ENCODE assay signal across 8 mouse cellular contexts in genomic region chr10:77590812-77591211, GRCm38 (mm10). TPM values are rescaled to one million over a fixed set of nuclear protein-coding genes. Genes with fewer than 3 reads are reported as not detected.
DNase-seq lines count a peak whose midpoint lies in the region; ATAC-seq and TF ChIP-seq lines count a peak whose summit lies in the region.

No protein-coding gene starts in this region.

- ATAC-seq in forebrain, embryonic 13.5 days = peak; percentile 63; the same call in 1 of the 2 replicates
- peak; percentile 45; the same call in 1 of the 2 replicates for ATAC-seq in lung, embryonic 15.5 days (ENCODE audit: borderline replicate concordance, extremely low read depth, low FRiP score, low TSS enrichment)

- H3K36me3 ChIP-seq in forebrain, embryonic 13.5 days (ENCODE audit: poor library complexity, severe bottlenecking) = peaks cover 79% of the 10 kb centered on the region
- peaks cover 58% of the 10 kb centered on the region for H3K36me3 ChIP-seq in lung, embryonic 15.5 days
- H3K36me3 ChIP-seq in small intestine, adult 2 months (ENCODE audit: control insufficient read depth, insufficient read depth, low read length) = peaks cover 77% of the 10 kb centered on the region

- H3K4me3 ChIP-seq in forebrain, embryonic 13.5 days = no peak overlapping the region
- H3K4me3 ChIP-seq in lung, embryonic 15.5 days = no peak overlapping the region
- no peak overlapping the region for H3K4me3 ChIP-seq in small intestine, adult 2 months (ENCODE audit: low read depth, low read length)

- TF ChIP-seq POLR2A in small intestine, adult 2 months (IDR thresholded peaks at IDR 0.05; ENCODE audit: low read depth, low read length) = no peak

- no peaks in the 10 kb centered on the region for H3K9me3 ChIP-seq in forebrain, embryonic 13.5 days (replicated peaks)
- no peaks in the 10 kb centered on the region for H3K9me3 ChIP-seq in lung, embryonic 15.5 days

- H3K27ac ChIP-seq in forebrain, embryonic 13.5 days = no peak overlapping the region
- H3K27ac ChIP-seq in lung, embryonic 15.5 days = no peak overlapping the region
- no peak overlapping the region for H3K27ac ChIP-seq in small intestine, adult 2 months (ENCODE audit: insufficient read depth, low read depth, low read length)

- DNase-seq in urinary bladder, postnatal 36 days (ENCODE audit: low spot score in 2 of 2) = peak; percentile 39 to 63
- no peak for DNase-seq in urinary bladder, adult 2 months (ENCODE audit: low spot score)
- peak; percentile 55 for DNase-seq in cerebellum, adult 11 months
- peak; percentile 71 for DNase-seq in kidney, adult 18-20 months
- DNase-seq in layer of hippocampus, postnatal 25 days (ENCODE audit: extremely low spot score in 1 of 2, low spot score in 1 of 2) = no peak

- no peaks in the 10 kb centered on the region for H3K4me1 ChIP-seq in forebrain, embryonic 13.5 days
- H3K4me1 ChIP-seq in lung, embryonic 15.5 days = 0 out of 2 replicates have a peak, but pooled peaks cover 11% of the 10 kb centered on the region
- peaks cover 38% of the 10 kb centered on the region for H3K4me1 ChIP-seq in small intestine, adult 2 months (ENCODE audit: control insufficient read depth, insufficient read depth, insufficient read length, low read length)

- no peak overlapping the region for H3K4me2 ChIP-seq in forebrain, embryonic 13.5 days
- no peak overlapping the region for H3K4me2 ChIP-seq in lung, embryonic 15.5 days

- peak; percentile 77 for TF ChIP-seq CTCF in small intestine, adult 2 months (IDR thresholded peaks at IDR 0.05; ENCODE audit: extremely low read depth, insufficient read length, insufficient replicate concordance, low read depth, low read length)

- H3K9ac ChIP-seq in forebrain, embryonic 13.5 days = no peak overlapping the region
- H3K9ac ChIP-seq in lung, embryonic 15.5 days = no peak overlapping the region

- 30% methylated on average over 6 of the region's 6 CpGs for WGBS in forebrain, embryonic 13.5 days
- WGBS in lung, embryonic 15.5 days = 46% methylated on average over 6 of the region's 6 CpGs
- WGBS in small intestine, adult 2 months = 35% methylated on average over 6 of the region's 6 CpGs

- H3K27me3 ChIP-seq in forebrain, embryonic 13.5 days = no peaks in the 10 kb centered on the region
- H3K27me3 ChIP-seq in lung, embryonic 15.5 days = no peaks in the 10 kb centered on the region
- H3K27me3 ChIP-seq in small intestine, adult 2 months (ENCODE audit: control insufficient read depth, insufficient read depth, low read length) = no peaks in the 10 kb centered on the region

RNA-seq across cellular contexts. Expression of gene Pttg1ip, which starts 9.3 kb away (rescaled TPM):
- 457 and 472 TPM in 2 replicates for polyA plus RNA-seq in urinary bladder, adult 2 months (2012; rRNA removed)
- 57.8 and 63.6 TPM in 2 replicates for polyA plus RNA-seq in forebrain, embryonic 13.5 days (2015; fragmentation: Nextera tagmentation; extraction: Ambion mirVana)
- 118 and 122 TPM in 2 replicates for polyA plus RNA-seq in lung, embryonic 15.5 days (2015; fragmentation: Nextera tagmentation; extraction: Ambion mirVana)
- 82.9 and 176 TPM in 2 replicates for polyA plus RNA-seq in small intestine, adult 2 months (2012; rRNA removed)
- total RNA-seq in layer of hippocampus, postnatal 25 days (2021) = 10 to 100 TPM; 68.2 to 69.4 TPM

RNA-seq across cellular contexts. Expression of gene Sumo3, which starts 15.1 kb away (rescaled TPM):
- polyA plus RNA-seq in urinary bladder, adult 2 months (2012; rRNA removed) = 294 and 318 TPM in 2 replicates
- 329 and 347 TPM in 2 replicates for polyA plus RNA-seq in forebrain, embryonic 13.5 days (2015; fragmentation: Nextera tagmentation; extraction: Ambion mirVana)
- polyA plus RNA-seq in lung, embryonic 15.5 days (2015; fragmentation: Nextera tagmentation; extraction: Ambion mirVana) = 350 and 361 TPM in 2 replicates
- 129 and 254 TPM in 2 replicates for polyA plus RNA-seq in small intestine, adult 2 months (2012; rRNA removed)
- total RNA-seq in layer of hippocampus, postnatal 25 days (2021) = 100 to 1,000 TPM; 116 to 128 TPM

RNA-seq across cellular contexts. Expression of gene Gm49325, which starts 15.2 kb away (rescaled TPM):
- polyA plus RNA-seq in urinary bladder, adult 2 months (2012; rRNA removed) = 0.89 and 23.6 TPM in 2 replicates
- 2.3 TPM in 1 of 2 replicates, not detected in the other for polyA plus RNA-seq in forebrain, embryonic 13.5 days (2015; fragmentation: Nextera tagmentation; extraction: Ambion mirVana)
- 0.99 and 1.9 TPM in 2 replicates for polyA plus RNA-seq in lung, embryonic 15.5 days (2015; fragmentation: Nextera tagmentation; extraction: Ambion mirVana)
- polyA plus RNA-seq in small intestine, adult 2 months (2012; rRNA removed) = not detected in 2 replicates
- total RNA-seq in layer of hippocampus, postnatal 25 days (2021) = 10 to 100 TPM; 29.0 to 29.8 TPM

RNA-seq across cellular contexts. Expression of gene Ube2g2, which starts 31.3 kb away (rescaled TPM):
- 42.8 and 47.7 TPM in 2 replicates for polyA plus RNA-seq in urinary bladder, adult 2 months (2012; rRNA removed)
- polyA plus RNA-seq in forebrain, embryonic 13.5 days (2015; fragmentation: Nextera tagmentation; extraction: Ambion mirVana) = 103 and 115 TPM in 2 replicates
- polyA plus RNA-seq in lung, embryonic 15.5 days (2015; fragmentation: Nextera tagmentation; extraction: Ambion mirVana) = 73.8 and 74.3 TPM in 2 replicates
- 16.5 and 20.9 TPM in 2 replicates for polyA plus RNA-seq in small intestine, adult 2 months (2012; rRNA removed)
- total RNA-seq in layer of hippocampus, postnatal 25 days (2021) = 10 to 100 TPM; 69.8 to 88.4 TPM

Comparison
In these comparisons a context has a peak if more than half of its experiments do, and no peak if none do; other contexts are left out.
1. DNase-seq: peak in urinary bladder, postnatal 36 days (2 of 2), cerebellum, adult 11 months (single experiment) and kidney, adult 18-20 months (single experiment); none in urinary bladder, adult 2 months (single experiment) and layer of hippocampus, postnatal 25 days (0 of 2).